Mouse (Mus musculus): ENCODE measurements around the gene Dnajb13. TPM values are rescaled to one million over a fixed set of nuclear protein-coding genes. Genes with fewer than 3 reads are reported as not detected.

Dnajb13 gene
- polyA plus RNA-seq, 1 experiment from 2014 or later: 2.5 TPM

DNA sequence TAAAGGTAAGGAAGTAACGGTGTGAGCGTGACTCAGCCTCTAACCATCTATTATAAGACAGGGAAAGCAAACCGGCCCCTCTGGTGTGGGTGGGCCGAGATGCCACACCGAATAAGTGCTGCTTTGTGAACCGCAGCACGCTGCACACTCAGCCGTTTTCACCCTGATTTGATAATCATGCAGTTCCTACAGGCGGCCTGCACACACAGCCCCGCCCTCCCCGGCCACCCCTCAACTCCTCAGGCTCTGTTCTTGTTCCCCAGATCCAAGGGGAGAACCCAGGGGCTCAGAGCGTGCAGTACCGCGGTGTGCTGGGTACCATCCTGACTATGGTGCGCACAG is 35.0 kb downstream of the Dnajb13 start:
- H3K4me2 ChIP-seq: no peak overlapping the region
- no peak overlapping the region for H3K9ac ChIP-seq
- no peaks in the 10 kb centered on the region for H3K9me3 ChIP-seq
- no peak overlapping the region for H3K27ac ChIP-seq (replicated peaks)
- H3K36me3 ChIP-seq: no peaks in the 10 kb centered on the region
- no peak for ATAC-seq (ENCODE audit: low read depth)
- WGBS: 62% methylated on average over 15 of the region's 15 CpGs
- H3K4me3 ChIP-seq: no peak overlapping the region
- no peaks in the 10 kb centered on the region for H3K27me3 ChIP-seq
- 0 out of 2 replicates have a peak, but pooled peaks cover 3% of the 10 kb centered on the region for H3K4me1 ChIP-seq (replicated peaks)

GRCm38 (mm10) chr7:100479100-100479822 is 35.5 kb downstream of the Dnajb13 start:
- 81% methylated on average over 20 of the region's 20 CpGs for WGBS
- H3K4me1 ChIP-seq (replicated peaks): 0 out of 2 replicates have a peak, but pooled peaks cover 3% of the 10 kb centered on the region
- no peaks in the 10 kb centered on the region for H3K9me3 ChIP-seq
- H3K4me3 ChIP-seq: no peak overlapping the region
- H3K36me3 ChIP-seq: no peaks in the 10 kb centered on the region
- no peak overlapping the region for H3K4me2 ChIP-seq
- H3K9ac ChIP-seq: no peak overlapping the region
- H3K27ac ChIP-seq (replicated peaks): no peak overlapping the region
- no peaks in the 10 kb centered on the region for H3K27me3 ChIP-seq
- no peak for ATAC-seq (ENCODE audit: low read depth)

GRCm38 (mm10) chr7:100474680-100475079 is 40.1 kb downstream of the Dnajb13 start:
- Histone ChIP-seq H3K4me2 (no peak overlapping the region), H3K36me3 (peaks cover 9% of the 10 kb centered on the region), H3K9ac (no peak overlapping the region), H3K27ac (replicated peaks) (no peak overlapping the region), H3K4me1 (replicated peaks) (0 out of 2 replicates have a peak, but pooled peaks cover 3% of the 10 kb centered on the region), H3K4me3 (no peak overlapping the region), H3K27me3 (no peaks in the 10 kb centered on the region), H3K9me3 (no peaks in the 10 kb centered on the region)
- ATAC-seq (ENCODE audit: low read depth): no peak
- 58% methylated on average over 1 of the region's 1 CpGs for WGBS

DNA sequence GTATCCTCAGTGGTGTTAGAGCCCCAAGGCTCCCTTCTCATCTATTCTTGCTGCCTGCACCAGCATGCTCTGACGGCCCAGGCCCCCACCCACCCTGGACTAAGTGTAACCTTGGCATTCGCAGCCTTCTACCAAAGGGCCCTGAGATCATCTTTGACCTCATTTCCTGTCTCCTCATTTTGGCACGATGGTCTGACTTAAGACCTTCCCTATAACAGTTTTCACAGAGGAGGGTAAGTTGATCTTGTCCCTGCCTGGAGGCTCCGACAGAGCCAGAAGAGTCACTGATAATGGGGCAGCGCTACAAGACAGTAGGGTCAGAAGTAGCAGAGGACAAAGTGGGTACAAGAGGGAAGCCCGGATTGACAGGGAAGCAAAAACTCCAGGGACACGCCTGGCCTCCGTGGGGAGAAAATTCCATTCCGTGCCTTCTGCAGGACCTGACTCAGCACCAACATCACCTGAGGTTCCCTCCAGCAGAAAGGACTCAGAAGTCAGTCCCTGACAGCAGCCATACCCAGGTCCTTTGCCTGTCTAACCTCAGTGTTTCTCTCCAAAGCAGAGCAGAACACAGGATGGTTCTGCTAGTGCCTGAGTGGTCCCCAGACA is 40.8 kb downstream of the Dnajb13 start:
- Histone ChIP-seq H3K4me1 (replicated peaks) (no peaks in the 10 kb centered on the region), H3K4me2 (no peak overlapping the region), H3K9ac (no peak overlapping the region), H3K9me3 (no peaks in the 10 kb centered on the region), H3K4me3 (no peak overlapping the region), H3K36me3 (peaks cover 16% of the 10 kb centered on the region), H3K27ac (replicated peaks) (no peak overlapping the region), H3K27me3 (no peaks in the 10 kb centered on the region)
- no peak for ATAC-seq (ENCODE audit: low read depth)
- 90% methylated on average over 9 of the region's 9 CpGs for WGBS

GRCm38 (mm10) chr7:100472777-100473176 is 42.0 kb downstream of the Dnajb13 start, which contains the start of gene Ucp3:
TSS of gene Ucp3 (plus strand) at chr7:100472990.
- no peak for ATAC-seq (ENCODE audit: low read depth)
- no peak within 1 kb of the TSS for H3K4me3 ChIP-seq
- peaks cover 26% of the 10 kb centered on the region for H3K36me3 ChIP-seq
- 85% methylated on average over 6 of the region's 6 CpGs for WGBS
- no peak within 1 kb of the TSS for H3K4me2 ChIP-seq
- H3K4me1 ChIP-seq (replicated peaks): no peaks in the 10 kb centered on the region
- H3K9me3 ChIP-seq: no peaks in the 10 kb centered on the region
- H3K27me3 ChIP-seq: no peaks in the 10 kb centered on the region
- no peak within 1 kb of the TSS for H3K27ac ChIP-seq (replicated peaks)
- no peak within 1 kb of the TSS for H3K9ac ChIP-seq

- no peak overlapping the region for H3K27ac ChIP-seq (replicated peaks)
- WGBS: 96% methylated on average over 1 of the region's 1 CpGs
- H3K36me3 ChIP-seq: peaks cover 32% of the 10 kb centered on the region
- H3K9ac ChIP-seq: no peak overlapping the region
- H3K4me3 ChIP-seq: no peak overlapping the region
- no peak overlapping the region for H3K4me2 ChIP-seq
- ATAC-seq (ENCODE audit: low read depth): no peak
- H3K27me3 ChIP-seq: no peaks in the 10 kb centered on the region
- H3K4me1 ChIP-seq (replicated peaks): no peaks in the 10 kb centered on the region
- no peaks in the 10 kb centered on the region for H3K9me3 ChIP-seq
Measured at GRCm38 (mm10) chr7:100471407-100471797, 43.4 kb downstream of the Dnajb13 start.

- Histone ChIP-seq H3K4me1 (replicated peaks) (no peaks in the 10 kb centered on the region; the same call in 1 of the 2 replicates), H3K27me3 (no peaks in the 10 kb centered on the region), H3K9ac (no peak overlapping the region), H3K9me3 (no peaks in the 10 kb centered on the region), H3K4me3 (no peak overlapping the region), H3K27ac (replicated peaks) (no peak overlapping the region), H3K4me2 (no peak overlapping the region), H3K36me3 (peaks cover 32% of the 10 kb centered on the region)
- no peak for ATAC-seq (ENCODE audit: low read depth)
- WGBS: 91% methylated on average over 11 of the region's 11 CpGs
Measured at GRCm38 (mm10) chr7:100470796-100471406, 43.9 kb downstream of the Dnajb13 start.

DNA sequence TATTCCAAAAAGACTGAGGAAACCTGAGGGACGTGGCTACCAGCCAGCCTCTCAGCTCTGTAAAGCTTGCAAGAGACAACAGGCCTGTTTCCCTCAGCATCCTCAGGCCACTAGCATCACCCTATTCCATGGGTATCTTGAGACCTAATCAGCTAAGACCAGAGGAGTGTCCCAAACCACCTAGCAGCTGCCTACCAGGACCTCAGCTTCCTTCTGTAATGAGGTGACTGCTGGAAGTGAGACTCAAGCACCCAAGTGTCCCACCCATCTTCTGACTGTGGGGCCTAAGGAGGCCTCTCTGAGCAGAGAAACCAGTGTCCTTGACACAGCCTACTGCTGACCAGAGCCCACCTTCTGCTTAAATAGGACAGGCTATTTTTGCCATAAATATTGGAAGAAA is 45.3 kb downstream of the Dnajb13 start:
- H3K27me3 ChIP-seq: no peaks in the 10 kb centered on the region
- peaks cover 40% of the 10 kb centered on the region for H3K36me3 ChIP-seq
- H3K9ac ChIP-seq: no peak overlapping the region
- H3K27ac ChIP-seq (replicated peaks): no peak overlapping the region
- H3K9me3 ChIP-seq: no peaks in the 10 kb centered on the region
- H3K4me1 ChIP-seq (replicated peaks): no peaks in the 10 kb centered on the region; the same call in 1 of the 2 replicates
- H3K4me2 ChIP-seq: no peak overlapping the region
- H3K4me3 ChIP-seq: no peak overlapping the region
- no peak for ATAC-seq (ENCODE audit: low read depth)
- WGBS: 96% methylated on average over 1 of the region's 1 CpGs

DNA sequence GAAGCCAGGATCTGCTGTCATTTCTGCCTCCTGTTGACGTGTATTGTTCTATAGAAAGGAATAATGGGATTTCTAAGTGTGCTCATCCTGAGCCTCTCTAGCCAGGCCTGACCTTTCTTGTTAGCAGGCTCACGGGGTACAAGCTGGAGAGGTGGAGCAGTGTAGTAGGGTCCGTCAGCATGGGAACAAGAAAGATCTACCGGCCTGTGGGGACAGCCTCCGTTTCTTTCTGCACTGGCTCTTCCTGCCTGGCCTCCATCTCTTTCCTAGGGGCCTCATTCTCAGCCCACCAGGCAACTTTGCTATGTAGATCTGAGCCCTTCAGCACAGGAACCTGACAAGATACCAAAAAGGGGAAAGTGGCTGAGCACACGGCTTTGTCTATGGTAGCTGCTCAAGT is 46.0 kb downstream of the Dnajb13 start:
- H3K4me1 ChIP-seq (replicated peaks): no peaks in the 10 kb centered on the region; the same call in 1 of the 2 replicates
- peaks cover 48% of the 10 kb centered on the region for H3K36me3 ChIP-seq
- ATAC-seq (ENCODE audit: low read depth): no peak
- H3K27me3 ChIP-seq: no peaks in the 10 kb centered on the region
- WGBS: 93% methylated on average over 6 of the region's 6 CpGs
- H3K4me2 ChIP-seq: no peak overlapping the region
- H3K9me3 ChIP-seq: no peaks in the 10 kb centered on the region
- no peak overlapping the region for H3K9ac ChIP-seq
- no peak overlapping the region for H3K27ac ChIP-seq (replicated peaks)
- H3K4me3 ChIP-seq: no peak overlapping the region

GRCm38 (mm10) chr7:100466781-100467510 is 47.8 kb downstream of the Dnajb13 start:
- peaks cover 58% of the 10 kb centered on the region for H3K36me3 ChIP-seq
- no peaks in the 10 kb centered on the region for H3K27me3 ChIP-seq
- no peak overlapping the region for H3K4me2 ChIP-seq
- H3K4me1 ChIP-seq (replicated peaks): no peaks in the 10 kb centered on the region; the same call in 1 of the 2 replicates
- WGBS: 91% methylated on average over 11 of the region's 11 CpGs
- no peak overlapping the region for H3K27ac ChIP-seq (replicated peaks)
- H3K9ac ChIP-seq: no peak overlapping the region
- no peaks in the 10 kb centered on the region for H3K9me3 ChIP-seq
- ATAC-seq (ENCODE audit: low read depth): no peak
- H3K4me3 ChIP-seq: no peak overlapping the region

DNA sequence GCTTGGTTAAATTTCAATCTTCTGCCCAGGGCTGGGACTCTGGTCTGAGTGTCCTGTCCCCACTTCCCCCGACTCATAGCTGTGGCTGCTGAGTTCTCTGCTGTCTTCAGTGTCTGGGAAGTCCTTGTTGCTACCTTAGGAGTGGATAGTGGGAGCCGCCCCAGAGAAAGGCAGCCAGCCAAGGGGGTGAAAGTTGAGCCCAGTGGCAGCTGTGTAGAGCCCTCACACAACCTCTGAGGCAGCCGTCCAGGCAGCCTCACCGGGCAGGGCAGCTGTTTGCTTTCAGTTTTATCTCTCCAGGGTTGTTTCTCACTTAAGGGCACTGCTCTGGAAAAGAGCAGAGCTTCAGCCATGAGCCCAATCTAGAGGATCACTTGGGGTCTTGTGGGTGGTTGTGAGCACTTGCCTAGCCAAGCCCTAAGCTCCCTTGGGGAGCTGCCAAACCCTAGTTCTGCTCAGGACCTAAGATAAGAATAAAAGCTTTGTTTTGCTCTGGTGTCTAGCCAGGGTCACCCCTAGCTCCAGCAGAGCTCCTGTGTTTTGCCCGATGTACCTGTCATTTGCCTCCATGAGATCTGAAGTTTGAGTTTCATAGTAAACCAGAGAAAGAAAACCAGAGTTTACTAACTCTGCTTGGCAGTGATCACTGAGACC is 49.0 kb downstream of the Dnajb13 start:
- Histone ChIP-seq H3K9ac (no peak overlapping the region), H3K27ac (replicated peaks) (no peak overlapping the region; the same call in 1 of the 2 replicates), H3K4me2 (no peak overlapping the region), H3K36me3 (peaks cover 69% of the 10 kb centered on the region), H3K4me1 (replicated peaks) (no peaks in the 10 kb centered on the region; the same call in 1 of the 2 replicates), H3K27me3 (no peaks in the 10 kb centered on the region), H3K4me3 (no peak overlapping the region), H3K9me3 (no peaks in the 10 kb centered on the region)
- WGBS: 69% methylated on average over 5 of the region's 5 CpGs
- ATAC-seq (ENCODE audit: low read depth): no peak
